Mouse (Mus musculus) megakaryocyte, embryonic 14.5 days (primary cell): ENCODE data around the gene Apol9a.

Experiments
- FLI1 ChIP-seq: IDR thresholded peaks from 2 replicates; pipeline ENCODE4 v1.6.1; 2012; ENCODE audit warnings: low read length, inconsistent platforms, mixed read lengths
- GATA1 ChIP-seq: IDR thresholded peaks from 3 replicates; pipeline ENCODE4 v1.6.1; 2012; ENCODE audit warnings: mixed read lengths, low read length, inconsistent platforms, borderline replicate concordance

- TF ChIP-seq FLI1 (no peak), GATA1 (no peak)
Measured at GRCm38 (mm10) chr15:77364026-77364425, 46.9 kb downstream of the Apol9a start.
